Mouse (Mus musculus) monocyte, adult 2 months (primary cell): ENCODE results near the gene Slc25a53.
"Not testable (repeated sequence)": the region's sequence is repeated elsewhere in the genome, so short reads cannot be mapped to it uniquely, and the experiment has no call there.

ENCODE experiments used
- DNase-seq, 2 experiments: peaks; one replicate each; pipeline ENCODE4 v3.0.0; 2022; ENCODE audit warnings: low spot score in 2 of 2, low read depth in 1 of 2

Slc25a53 gene

DNA sequence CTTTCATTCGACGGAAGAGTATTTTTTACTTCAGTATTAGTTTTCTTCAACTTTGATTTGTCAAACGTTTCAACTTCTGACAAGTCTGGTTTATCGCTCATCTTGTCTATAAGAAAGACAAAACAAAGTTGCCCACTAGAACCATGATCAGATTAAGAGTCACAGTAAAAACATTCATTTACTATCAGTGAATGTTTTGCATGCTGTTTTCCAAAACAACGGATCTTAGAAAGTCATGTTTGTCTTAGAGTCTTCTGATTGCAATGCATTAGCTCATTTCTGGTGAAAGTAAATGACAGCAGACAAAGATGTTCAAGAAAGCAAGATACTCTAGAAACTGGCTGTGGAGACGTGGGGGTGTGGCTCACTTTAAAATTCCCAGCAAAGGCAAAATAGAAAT is 62.7 kb downstream of the Slc25a53 start, which contains the start of gene Tmsb15b2:
Gene Tmsb15b2, minus strand, starts transcription at position 101 of the 400 bp plus-strand sequence.
- not testable (repeated sequence) for DNase-seq

DNA sequence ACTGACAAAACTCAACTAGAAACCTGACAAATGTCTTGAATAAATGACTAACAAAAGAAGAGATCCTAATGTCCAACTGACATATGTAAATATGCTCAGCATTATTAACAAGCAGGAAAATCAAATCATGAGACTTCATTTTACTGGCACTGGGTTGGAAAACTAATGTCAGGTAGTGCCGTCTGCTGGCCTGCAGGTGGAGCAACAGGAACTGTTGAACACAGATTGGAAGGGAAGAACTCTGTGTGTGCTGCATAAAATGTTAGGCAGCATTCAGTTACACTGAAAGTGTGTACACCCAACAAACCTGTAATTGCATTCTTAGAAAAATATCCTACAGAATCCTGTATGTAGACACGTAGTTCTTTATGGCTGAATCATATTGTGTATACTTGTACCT is 78.4 kb downstream of the Slc25a53 start:
- no peak for DNase-seq

DNA sequence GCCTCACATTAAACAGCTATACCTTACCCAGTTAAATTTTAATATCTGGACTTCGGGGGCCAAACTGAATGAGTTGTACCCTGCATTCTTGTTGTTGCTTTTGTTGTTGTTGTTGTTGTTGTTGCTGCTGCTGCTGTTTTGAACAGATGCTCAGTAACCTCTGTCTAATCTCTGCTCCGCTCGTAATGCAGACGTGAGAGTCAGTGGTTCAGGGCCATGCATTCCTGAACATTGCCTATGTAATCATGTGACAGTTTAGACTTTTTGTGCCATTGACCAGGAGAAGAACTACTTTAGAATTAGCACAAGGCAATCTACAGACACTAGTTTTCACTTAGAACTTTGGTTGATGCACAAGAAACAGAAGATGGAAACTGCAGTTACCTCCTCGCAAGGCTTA is 79.8 kb downstream of the Slc25a53 start:
- not testable (repeated sequence) for DNase-seq

DNA sequence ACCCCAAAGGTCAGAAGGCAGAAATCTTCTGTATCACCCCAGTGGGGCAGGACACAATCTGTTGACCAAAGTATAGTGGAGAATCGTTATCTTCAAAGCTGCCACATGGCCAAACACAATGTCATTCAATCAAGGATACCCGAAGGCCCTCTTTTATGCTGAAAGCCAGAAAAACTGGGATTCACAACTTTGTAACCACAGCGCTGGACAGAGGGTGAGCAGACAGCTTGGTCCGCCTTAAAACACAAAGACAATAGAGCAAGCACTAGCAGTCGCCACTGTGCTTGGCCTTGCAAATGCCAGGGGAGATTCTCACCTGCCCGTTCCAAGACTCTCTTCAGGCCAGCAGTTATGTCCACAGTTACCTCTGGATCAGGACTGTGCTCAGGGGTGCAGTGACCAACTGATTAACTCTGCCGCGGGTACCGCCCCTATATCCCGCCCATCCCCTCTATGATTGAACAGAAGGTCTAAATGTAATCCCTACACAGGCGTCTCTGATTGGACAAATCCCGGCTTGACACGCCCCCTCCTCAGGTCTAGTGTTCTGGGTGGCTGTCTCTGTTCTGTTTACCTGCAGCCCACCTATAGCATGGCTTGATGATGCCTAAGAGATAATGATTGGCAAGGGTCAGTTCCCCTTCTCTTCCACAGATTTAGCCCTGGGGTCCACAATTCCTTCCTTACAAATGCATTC is 80.4 kb downstream of the Slc25a53 start:
- DNase-seq = not testable (repeated sequence)

DNA sequence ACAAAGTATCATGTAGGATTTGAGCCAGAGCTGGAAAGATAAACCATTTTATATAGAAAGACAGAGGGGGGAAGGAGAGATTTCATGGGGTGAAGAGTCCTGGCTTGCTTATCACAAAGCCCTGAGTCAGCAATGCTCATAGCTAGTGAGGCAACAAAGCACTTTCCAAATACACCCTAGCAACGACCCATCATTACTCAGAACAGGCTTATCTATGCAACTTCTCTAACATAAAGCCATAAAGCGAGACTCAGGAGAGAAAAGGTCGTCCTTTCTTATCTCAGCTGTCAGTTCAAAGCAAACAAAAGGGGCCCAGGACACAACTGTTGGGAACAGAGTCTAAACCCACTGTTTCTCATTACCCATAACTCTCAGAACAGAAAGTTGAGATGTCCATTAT is 100.1 kb downstream of the Slc25a53 start:
- DNase-seq = no peak
